Mouse (Mus musculus) cerebellum, postnatal 10 days (tissue): ENCODE data around the gene Cc2d2b.

ENCODE experiments used
- DNase-seq, 2 experiments: peaks; one replicate each; pipeline ENCODE4 v3.0.0; 2021; ENCODE audit warnings: mixed read lengths in 2 of 2

Cc2d2b gene

DNA sequence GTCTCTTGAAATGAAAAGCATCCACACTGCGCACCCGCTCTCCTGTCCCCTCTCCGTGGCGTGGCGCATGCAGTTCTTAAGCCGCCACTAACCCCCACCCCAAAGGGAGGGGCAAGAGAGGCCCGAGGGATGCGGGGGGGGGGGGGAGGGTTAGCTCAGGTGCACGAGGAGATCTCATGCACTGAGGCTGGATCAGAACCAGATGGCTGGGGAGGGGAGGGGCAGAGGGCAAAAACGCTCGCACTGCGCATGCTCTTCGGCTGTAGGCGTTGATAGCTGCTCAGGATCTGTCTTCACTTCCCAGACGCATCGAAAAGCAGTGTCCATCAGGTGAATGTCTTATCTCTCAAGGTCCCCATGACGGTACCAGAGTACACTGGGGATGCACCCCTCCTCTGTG is at the start of gene Cc2d2b:
TSS of gene Cc2d2b (plus strand) at position 195 of the 400 bp plus-strand sequence.
- peak; percentile 46 to 53 for DNase-seq

DNA sequence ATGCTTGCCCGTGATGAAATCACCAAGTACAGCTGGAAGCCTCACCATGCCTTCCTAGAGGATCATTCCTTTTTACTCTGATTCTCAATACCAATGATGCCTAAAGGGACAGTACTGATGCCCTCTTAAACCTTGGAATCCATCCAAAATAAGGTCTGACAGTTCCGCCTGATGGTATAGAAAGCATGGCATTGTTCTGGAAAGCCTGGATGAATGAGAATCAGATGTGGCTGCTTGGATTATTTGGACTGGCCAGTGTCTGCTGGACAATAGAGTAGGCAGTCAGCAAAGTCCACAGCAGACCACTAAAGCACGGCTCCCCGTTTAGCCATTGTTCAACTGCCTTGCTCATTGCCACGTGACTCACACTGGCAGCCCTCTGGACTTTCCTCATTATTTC is 48.7 kb upstream of the Cc2d2b start:
- no peak for DNase-seq

GRCm38 (mm10) chr19:40702406-40702805 is 46.1 kb upstream of the Cc2d2b start:
- no peak for DNase-seq

GRCm38 (mm10) chr19:40712889-40713628 is 35.5 kb upstream of the Cc2d2b start:
- no peak for DNase-seq

- DNase-seq: no peak
Measured at GRCm38 (mm10) chr19:40714700-40715099, 33.9 kb upstream of the Cc2d2b start.

GRCm38 (mm10) chr19:40716981-40717380 is 31.6 kb upstream of the Cc2d2b start:
- DNase-seq: no peak

DNA sequence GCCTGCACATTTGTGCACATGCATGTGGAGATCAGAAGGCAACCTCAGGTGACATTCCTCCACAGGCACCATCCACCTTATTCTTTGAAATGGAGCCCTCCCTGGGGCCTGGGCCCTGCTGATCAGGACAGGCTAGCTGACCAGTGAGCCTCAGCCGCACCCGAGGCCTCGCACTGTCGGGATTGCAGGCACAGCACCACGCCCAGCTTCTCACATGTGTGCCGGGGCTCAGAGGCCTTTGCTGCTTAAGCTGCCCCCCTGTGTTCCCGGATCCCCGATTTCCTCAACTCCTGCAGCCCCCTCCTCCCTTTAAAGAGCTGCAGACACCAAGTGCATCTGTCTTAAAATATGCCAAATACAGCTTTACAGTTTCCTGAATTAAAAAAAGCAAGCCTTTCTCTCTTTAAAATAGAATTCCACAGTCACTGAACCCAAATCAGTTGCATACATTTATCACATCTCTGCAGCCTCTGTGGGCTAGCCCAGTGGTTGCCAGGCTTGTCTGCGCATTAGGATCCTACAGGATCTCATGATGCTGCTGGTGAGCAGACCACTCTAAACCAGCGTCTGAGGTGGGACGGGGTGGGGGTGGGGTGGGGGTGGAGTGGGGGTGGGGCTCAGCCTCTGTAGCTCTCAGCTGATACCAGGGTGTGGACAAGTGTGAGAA is 29.0 kb upstream of the Cc2d2b start:
- DNase-seq: no peak

GRCm38 (mm10) chr19:40720381-40720780 is 28.2 kb upstream of the Cc2d2b start:
- DNase-seq: no peak

- peak; percentile 72 to 79 for DNase-seq
Measured at GRCm38 (mm10) chr19:40722137-40723038, 26.2 kb upstream of the Cc2d2b start.

- no peak for DNase-seq
Measured at GRCm38 (mm10) chr19:40723516-40723915, 25.0 kb upstream of the Cc2d2b start.

DNA sequence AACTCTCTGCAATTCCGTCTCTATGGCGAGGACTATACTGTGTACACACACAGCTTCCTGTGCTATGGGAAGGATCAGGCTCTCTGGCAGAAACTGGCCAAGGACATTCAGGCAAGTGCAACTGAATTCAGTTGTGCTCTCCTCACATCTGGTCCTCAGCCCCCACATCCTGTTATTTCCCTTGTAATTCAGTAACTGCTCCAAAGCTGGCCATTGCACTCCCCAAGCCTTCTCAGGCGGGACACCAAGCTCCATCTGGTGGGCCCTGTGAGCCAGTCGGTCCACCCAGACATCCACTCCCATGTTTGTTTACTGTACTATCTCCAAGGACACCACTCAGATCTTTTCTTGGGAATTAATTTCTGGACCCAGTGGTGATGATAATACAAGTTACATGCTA is 22.4 kb upstream of the Cc2d2b start:
- no peak for DNase-seq

DNA sequence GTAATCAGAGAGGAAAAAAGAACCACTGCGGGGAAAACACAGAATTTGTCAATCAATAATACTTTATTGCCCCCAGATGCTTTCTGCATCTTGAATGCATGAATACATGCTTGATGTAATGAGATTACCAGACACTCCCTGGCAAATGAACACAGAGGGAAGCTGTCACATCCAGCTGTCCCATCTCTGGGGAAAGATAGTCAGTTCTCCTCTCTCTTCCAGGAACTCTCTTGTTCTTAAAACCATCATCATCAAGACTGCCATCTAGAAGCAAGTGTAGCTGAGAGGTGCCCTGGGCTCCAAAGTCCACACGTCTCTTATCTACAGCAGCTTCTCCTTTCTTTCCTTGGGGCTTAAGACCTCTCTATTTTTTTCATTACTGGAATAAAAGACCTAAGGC is 21.9 kb upstream of the Cc2d2b start:
- DNase-seq: no peak

DNA sequence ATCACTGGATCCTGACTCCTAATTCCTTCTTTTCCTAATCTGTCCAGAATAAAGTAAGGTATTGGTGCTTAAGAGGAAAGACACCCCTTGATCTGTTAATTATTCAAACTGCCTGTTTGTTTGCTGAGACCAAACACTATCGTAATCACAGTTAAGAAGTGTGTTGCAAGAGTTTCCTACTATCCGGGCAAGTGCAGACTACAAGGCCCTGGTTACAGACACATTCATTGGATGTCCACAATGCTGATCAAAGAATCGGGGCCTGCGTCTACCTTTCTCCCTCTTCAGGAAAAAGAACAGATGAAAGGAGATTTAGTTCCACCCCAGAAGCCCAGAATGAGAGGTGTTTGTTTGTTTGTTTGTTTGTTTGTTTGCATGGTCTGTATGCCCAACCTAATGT is 20.3 kb upstream of the Cc2d2b start:
- no peak for DNase-seq

- no peak for DNase-seq
Measured at GRCm38 (mm10) chr19:40728732-40729420, 19.7 kb upstream of the Cc2d2b start.

DNA sequence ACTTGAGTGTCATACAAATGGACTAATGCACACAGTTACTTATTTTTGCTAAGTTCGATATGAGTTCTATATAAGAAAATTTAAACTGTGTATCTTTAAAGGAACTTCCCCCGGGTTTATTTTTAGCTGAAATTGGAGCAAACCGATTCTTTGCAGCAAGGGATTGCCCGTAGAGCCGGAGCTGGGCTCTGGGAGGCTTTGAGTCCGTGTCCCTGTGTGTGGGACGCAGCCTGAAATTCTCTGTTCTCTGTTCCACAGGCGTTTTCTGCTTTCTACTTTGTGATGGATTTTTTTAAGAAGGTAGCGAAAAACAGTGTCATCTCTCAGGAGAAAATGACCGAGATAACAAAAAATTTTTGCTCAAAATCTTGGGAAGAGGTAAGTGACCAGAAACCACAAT is 15.1 kb upstream of the Cc2d2b start:
- no peak for DNase-seq

- no peak for DNase-seq
Measured at GRCm38 (mm10) chr19:40733849-40734248, 14.7 kb upstream of the Cc2d2b start.

- DNase-seq: peak; percentile 87 to 89
Measured at GRCm38 (mm10) chr19:40736680-40737512, 11.7 kb upstream of the Cc2d2b start.

- no peak for DNase-seq
Measured at GRCm38 (mm10) chr19:40737613-40738012, 10.9 kb upstream of the Cc2d2b start.

DNA sequence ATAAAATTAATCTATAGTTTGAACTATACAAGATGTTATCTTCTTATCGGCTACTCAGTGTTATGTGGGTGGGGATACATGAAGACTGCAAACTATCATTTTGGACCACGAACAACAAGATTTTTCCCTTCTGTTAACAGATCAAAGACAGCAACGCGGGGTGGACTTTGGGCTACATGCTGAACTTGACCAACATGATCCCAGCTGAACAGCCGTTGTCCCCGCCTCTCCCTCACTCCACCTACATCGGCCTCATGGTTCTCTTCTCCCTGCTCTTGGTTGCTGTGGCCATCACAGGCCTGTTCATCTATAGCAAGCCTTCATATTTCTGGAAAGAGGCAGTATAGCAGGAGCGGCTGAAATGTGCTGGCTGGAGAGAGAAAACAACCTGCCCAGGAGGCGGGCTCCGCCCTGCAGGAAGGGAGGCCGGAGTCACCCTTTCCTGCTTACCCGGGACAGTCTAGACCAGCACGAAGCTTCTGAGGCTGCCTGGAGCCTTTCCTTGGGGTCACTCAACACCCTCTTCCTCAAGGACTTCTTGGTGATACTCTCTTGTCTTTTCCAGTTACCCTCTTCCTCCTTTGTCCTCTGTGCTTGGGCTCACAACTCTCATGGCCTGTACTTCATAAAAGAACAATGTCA is 9.7 kb upstream of the Cc2d2b start:
- DNase-seq: no peak

GRCm38 (mm10) chr19:40746603-40747002 is 1.9 kb upstream of the Cc2d2b start:
- peak; percentile 78 to 82 for DNase-seq

- peak; percentile 51 to 58 for DNase-seq
Measured at GRCm38 (mm10) chr19:40754311-40754710, 5.8 kb downstream of the Cc2d2b start.
